Mouse (Mus musculus) forebrain, postnatal 0 days (tissue): ENCODE data around the gene Gpsm3. TPM values are rescaled to one million over a fixed set of nuclear protein-coding genes. Genes with fewer than 3 reads are reported as not detected.

ENCODE experiments used
- ATAC-seq: fragments of 200-750 bp; cut with Nextera tagmentation; 2 replicates; pipeline ENCODE4 v1.8.0; 2017; ENCODE audit warnings: mild to moderate bottlenecking, moderate library complexity
- DNase-seq: peaks from one replicate; pipeline ENCODE4 v3.0.0-alpha.2; 2015
- H3K27ac ChIP-seq: fragments of 300-500 bp; sonication (generic); 2 replicates; pipeline ENCODE4 v1.5.1; 2014; ENCODE audit warnings: low read depth, mild to moderate bottlenecking, antibody characterized with exemption, low read length, moderate library complexity, mixed read lengths
- H3K27me3 ChIP-seq: fragments of 300-500 bp; sonication (generic); 2 replicates; pipeline ENCODE4 v1.6.1; 2014; ENCODE audit warnings: mild to moderate bottlenecking, low read length, mixed read lengths; ENCODE audit not compliant: insufficient read depth
- H3K36me3 ChIP-seq: fragments of 300-500 bp; sonication (generic); 2 replicates; pipeline ENCODE4 v1.6.1; 2014; ENCODE audit warnings: mild to moderate bottlenecking, moderate library complexity; ENCODE audit not compliant: insufficient read depth
- H3K4me1 ChIP-seq: fragments of 300-500 bp; sonication (generic); 2 replicates; pipeline ENCODE4 v1.6.1; 2014; ENCODE audit warnings: antibody characterized with exemption; ENCODE audit not compliant: insufficient read depth
- H3K4me2 ChIP-seq: fragments of 300-500 bp; sonication (generic); 2 replicates; pipeline ENCODE4 v1.6.1; 2014; ENCODE audit warnings: low read depth, mild to moderate bottlenecking, moderate library complexity
- H3K4me3 ChIP-seq: fragments of 300-500 bp; sonication (generic); 2 replicates; pipeline ENCODE4 v1.5.1; 2014; ENCODE audit warnings: low read depth, low read length, mixed read lengths
- H3K9ac ChIP-seq: fragments of 300-500 bp; sonication (generic); 2 replicates; pipeline ENCODE4 v1.6.1; 2014; ENCODE audit warnings: mild to moderate bottlenecking
- H3K9me3 ChIP-seq: fragments of 300-500 bp; sonication (generic); 2 replicates; pipeline ENCODE4 v1.6.1; 2016; ENCODE audit warnings: low read length
- CTCF ChIP-seq: sonication (generic); IDR thresholded peaks from 2 replicates; pipeline ENCODE4 v1.5.1; 2016; ENCODE audit warnings: antibody characterized with exemption, control low read depth, low read depth
- WGBS: fragments of 180-500 bp; shearing (Covaris S2); extraction: QIAGEN DNeasy Blood & Tissue Kit; methylation state at CpG from one replicate; pipeline ENCODE4 v1.1.7; 2014; 5-methylcytosine and 5-hydroxymethylcytosine counted together
- polyA plus RNA-seq: library from polyadenylated mRNA; unstranded; fragments of >200 nt; fragmentation: Nextera tagmentation; extraction: Ambion mirVana; gene quantifications from 2 replicates; pipeline ENCODE4 v1.2.1, GENCODE M21; 2015
- total RNA-seq: library from RNA; depleted of rRNA; stranded (reverse); fragments of >200 nt; gene quantifications from 2 replicates; pipeline ENCODE4 v1.2.3, GENCODE M21; 2014

Gene Gpsm3
- total and polyA plus RNA-seq, 2 experiments from 2014 or later = 2.4 to 4.6 TPM

GRCm38 (mm10) chr17:34624981-34625380, 35.4 kb downstream of the Gpsm3 start:
- WGBS = 98% methylated on average over 3 of the region's 3 CpGs
- no peak for DNase-seq
- ATAC-seq = no peak
- Histone ChIP-seq H3K27ac (no peak overlapping the region), H3K36me3 (peaks cover 22% of the 10 kb centered on the region), H3K4me2 (no peak overlapping the region), H3K4me3 (no peak overlapping the region), H3K9ac (no peak overlapping the region), H3K27me3 (no peaks in the 10 kb centered on the region), H3K4me1 (peaks cover 21% of the 10 kb centered on the region), H3K9me3 (no peaks in the 10 kb centered on the region)
- no peak for TF ChIP-seq CTCF

DNA sequence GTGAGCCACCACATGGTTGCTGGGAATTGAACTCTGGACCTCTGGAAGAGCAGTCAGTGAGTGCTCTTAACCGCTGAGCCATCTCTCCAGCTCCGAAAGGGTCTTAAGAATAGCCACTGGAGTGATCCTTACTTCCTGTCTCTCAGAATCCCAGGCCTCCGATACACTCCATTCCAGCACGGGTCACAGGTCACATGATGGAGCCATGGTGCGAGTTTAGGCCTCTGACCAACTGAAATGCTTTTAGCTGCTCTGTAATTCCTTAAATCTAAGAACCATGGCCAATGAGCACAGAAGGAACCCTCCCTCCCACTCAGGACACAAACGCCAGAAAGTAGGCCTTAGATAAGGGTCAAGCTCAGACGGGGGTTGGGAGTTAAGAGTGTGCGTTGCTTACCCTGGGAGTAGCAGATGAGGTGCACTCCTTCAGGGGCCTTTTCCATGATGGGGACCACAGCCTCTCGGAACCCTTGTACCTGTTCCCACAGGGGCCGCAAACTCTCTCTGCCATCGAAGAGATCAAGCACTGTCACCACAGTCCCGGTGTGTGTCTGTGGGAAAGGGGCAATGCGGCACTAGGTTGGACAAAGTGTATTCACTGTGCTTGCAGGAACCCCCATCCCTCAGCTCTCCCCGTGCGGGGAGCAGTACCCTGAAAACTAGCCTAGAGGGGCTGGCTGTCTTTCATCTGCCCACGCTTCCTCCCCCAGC, 36.6 kb downstream of the Gpsm3 start:
- Histone ChIP-seq H3K27ac (no peak overlapping the region), H3K4me2 (peak overlapping the region; percentile 92), H3K27me3 (no peaks in the 10 kb centered on the region), H3K9ac (peak overlapping the region; percentile 54), H3K36me3 (peaks cover 17% of the 10 kb centered on the region), H3K9me3 (no peaks in the 10 kb centered on the region), H3K4me1 (peaks cover 21% of the 10 kb centered on the region), H3K4me3 (peak overlapping the region; percentile 55)
- TF ChIP-seq CTCF = no peak
- DNase-seq (no peak), ATAC-seq (no peak)
- WGBS = 53% methylated on average over 16 of the region's 16 CpGs

- 2% methylated on average over 18 of the region's 18 CpGs for WGBS
- TF ChIP-seq CTCF = peak; percentile 70
- peak; percentile 66 for DNase-seq
- H3K9ac ChIP-seq = peak overlapping the region; percentile 54
- peak; percentile 42 for ATAC-seq
- peak overlapping the region; percentile 92 for H3K27ac ChIP-seq
- peaks cover 26% of the 10 kb centered on the region for H3K4me1 ChIP-seq
- peak overlapping the region; percentile 55 for H3K4me3 ChIP-seq
- no peaks in the 10 kb centered on the region for H3K9me3 ChIP-seq
- peaks cover 17% of the 10 kb centered on the region for H3K36me3 ChIP-seq
- H3K4me2 ChIP-seq = peak overlapping the region; percentile 92
- H3K27me3 ChIP-seq = no peaks in the 10 kb centered on the region
These were observed 37.1 kb downstream of the Gpsm3 start for GRCm38 (mm10) chr17:34626773-34627092.

- peaks cover 14% of the 10 kb centered on the region for H3K36me3 ChIP-seq
- 1% methylated on average over 37 of the region's 45 CpGs for WGBS
- peak overlapping the region; percentile 92 for H3K27ac ChIP-seq
- H3K27me3 ChIP-seq = no peaks in the 10 kb centered on the region
- H3K9me3 ChIP-seq = no peaks in the 10 kb centered on the region
- peak overlapping the region; percentile 54 for H3K9ac ChIP-seq
- peak overlapping the region; percentile 92 for H3K4me2 ChIP-seq
- TF ChIP-seq CTCF = no peak
- peak; percentile 80 for ATAC-seq
- peaks cover 28% of the 10 kb centered on the region for H3K4me1 ChIP-seq
- peak overlapping the region; percentile 55 for H3K4me3 ChIP-seq
- peak; percentile 92 for DNase-seq
These were observed 37.7 kb downstream of the Gpsm3 start for GRCm38 (mm10) chr17:34627093-34627942.

- H3K9ac ChIP-seq = peak within 1 kb of the TSS; percentile 54
- TF ChIP-seq CTCF = no peak
- no peak; the same call in 1 of the 2 replicates for ATAC-seq
- 5% methylated on average over 29 of the region's 29 CpGs for WGBS
- no peaks in the 10 kb centered on the region for H3K9me3 ChIP-seq
- H3K4me3 ChIP-seq = peak within 1 kb of the TSS; percentile 55
- peaks cover 6% of the 10 kb centered on the region; the same call in 1 of the 2 replicates for H3K36me3 ChIP-seq
- DNase-seq = no peak
- H3K4me1 ChIP-seq = peaks cover 28% of the 10 kb centered on the region
- H3K4me2 ChIP-seq = peak within 1 kb of the TSS; percentile 92
- peak within 1 kb of the TSS; percentile 92 for H3K27ac ChIP-seq
- no peaks in the 10 kb centered on the region for H3K27me3 ChIP-seq
These were observed 38.5 kb downstream of the Gpsm3 start, which contains the start of gene Ppt2 for GRCm38 (mm10) chr17:34627943-34628643. Gene Ppt2, minus strand, starts transcription at chr17:34628510.

GRCm38 (mm10) chr17:34628644-34628967, 39.0 kb downstream of the Gpsm3 start:
- Histone ChIP-seq H3K4me2 (peak overlapping the region; percentile 92), H3K9ac (no peak overlapping the region), H3K36me3 (peaks cover under 1% of the 10 kb centered on the region; the same call in 1 of the 2 replicates), H3K27ac (peak overlapping the region; percentile 92), H3K4me1 (peaks cover 28% of the 10 kb centered on the region), H3K9me3 (no peaks in the 10 kb centered on the region), H3K4me3 (peak overlapping the region; percentile 55), H3K27me3 (no peaks in the 10 kb centered on the region)
- ATAC-seq = no peak
- DNase-seq = no peak
- TF ChIP-seq CTCF = no peak
- 17% methylated on average over 5 of the region's 5 CpGs for WGBS
